Mouse (Mus musculus) spleen, adult 2 months (tissue): ENCODE results near the gene Serac1.

Experiments
- CTCF ChIP-seq: fragments of 200-500 bp; IDR thresholded peaks from 2 replicates; pipeline ENCODE4 v1.5.1; 2011; ENCODE audit warnings: mild to moderate bottlenecking, inconsistent platforms; ENCODE audit not compliant: insufficient read depth, insufficient read length, insufficient replicate concordance; ENCODE audit errors: extremely low read depth
- POLR2A ChIP-seq: fragments of 200-500 bp; IDR thresholded peaks from 2 replicates; pipeline ENCODE4 v1.6.1; 2011; ENCODE audit warnings: low read depth, low read length, inconsistent platforms

DNA sequence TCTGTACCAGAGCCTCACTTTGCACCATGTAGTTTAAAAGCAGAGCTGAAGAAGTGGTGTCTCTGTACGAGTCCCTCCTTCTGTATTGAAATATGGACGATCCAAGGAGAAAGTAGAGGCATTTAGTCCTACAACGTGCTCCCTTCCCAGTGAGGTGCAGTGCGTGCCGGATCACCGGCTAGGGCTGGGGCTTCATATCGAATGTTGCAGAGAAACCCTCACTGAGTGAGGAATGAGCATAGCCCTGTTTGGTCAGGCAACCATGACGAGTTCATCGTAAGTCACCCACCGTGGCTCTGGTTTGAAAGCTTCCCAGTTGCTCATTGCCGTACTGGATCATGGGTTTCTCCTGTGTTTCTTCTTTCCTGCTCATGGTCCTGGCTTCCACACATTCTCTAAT is 42.7 kb downstream of the Serac1 start:
- TF ChIP-seq CTCF = no peak
- no peak for TF ChIP-seq POLR2A
